Mouse (Mus musculus) frontal cortex, postnatal 25 days (tissue): ENCODE measurements around the gene Stbd1.

Source experiments
- DNase-seq, 2 experiments: peaks; one replicate each; pipeline ENCODE4 v3.0.0; 2022; ENCODE audit warnings: low spot score in 2 of 2

Stbd1 gene

GRCm38 (mm10) chr5:92635891-92636290, 33.0 kb downstream of the Stbd1 start:
- DNase-seq: no peak

GRCm38 (mm10) chr5:92640861-92641260, 38.0 kb downstream of the Stbd1 start:
- no peak for DNase-seq
